Mouse (Mus musculus) embryonic fibroblast, embryonic 13.5 days (primary cell): ENCODE results near the gene Six2.

Experiments used
- CTCF ChIP-seq: IDR thresholded peaks from 2 replicates; pipeline ENCODE4 v1.5.1; 2011; ENCODE audit warnings: mild to moderate bottlenecking, control low read depth, low read length, moderate library complexity, borderline replicate concordance; ENCODE audit not compliant: insufficient read depth
- POLR2A ChIP-seq: IDR thresholded peaks from 2 replicates; pipeline ENCODE4 v1.6.1; 2011; ENCODE audit warnings: low read depth, mild to moderate bottlenecking, control low read depth, low read length, moderate library complexity

- TF ChIP-seq CTCF (no peak), POLR2A (no peak)
Measured at GRCm38 (mm10) chr17:85717266-85717665, 29.2 kb upstream of the Six2 start.
